Mouse (Mus musculus) testis, postnatal 14 days (tissue): ENCODE data around the gene Theg.

Source experiments
- DNase-seq: peaks from one replicate; pipeline ENCODE4 v3.0.0; 2021; ENCODE audit warnings: low spot score

Theg gene

GRCm38 (mm10) chr10:79587061-79587751, at the start of gene Theg:
Gene Theg (minus strand): TSS chr10:79587331.
- DNase-seq: no peak

GRCm38 (mm10) chr10:79636287-79636686, 49.2 kb upstream of the Theg start:
- DNase-seq: no peak

GRCm38 (mm10) chr10:79633006-79633777, 46.1 kb upstream of the Theg start:
- DNase-seq: peak; percentile 60

- DNase-seq: no peak
Measured at GRCm38 (mm10) chr10:79631432-79631831, 44.3 kb upstream of the Theg start.

- DNase-seq: no peak
Measured at GRCm38 (mm10) chr10:79628377-79628776, 41.2 kb upstream of the Theg start.

GRCm38 (mm10) chr10:79626156-79626555, 39.0 kb upstream of the Theg start:
- DNase-seq: no peak

GRCm38 (mm10) chr10:79625398-79625797, 38.3 kb upstream of the Theg start:
- no peak for DNase-seq

- DNase-seq: no peak
Measured at GRCm38 (mm10) chr10:79623950-79624349, 36.8 kb upstream of the Theg start.

- DNase-seq: no peak
Measured at GRCm38 (mm10) chr10:79616376-79616775, 29.2 kb upstream of the Theg start.

- DNase-seq: no peak
Measured at GRCm38 (mm10) chr10:79615860-79616259, 28.7 kb upstream of the Theg start.

- DNase-seq: no peak
Measured at GRCm38 (mm10) chr10:79614305-79614643, 27.1 kb upstream of the Theg start.

GRCm38 (mm10) chr10:79613578-79614304, 26.6 kb upstream of the Theg start, which contains the start of gene C2cd4c:
Gene C2cd4c (minus strand): TSS chr10:79614025.
- DNase-seq: peak; percentile 82

- no peak for DNase-seq
Measured at GRCm38 (mm10) chr10:79612192-79613135, 25.3 kb upstream of the Theg start.

- DNase-seq: no peak
Measured at GRCm38 (mm10) chr10:79611296-79611695, 24.2 kb upstream of the Theg start.

- no peak for DNase-seq
Measured at GRCm38 (mm10) chr10:79609276-79609675, 22.1 kb upstream of the Theg start.

GRCm38 (mm10) chr10:79607892-79608291, 20.8 kb upstream of the Theg start:
- no peak for DNase-seq

GRCm38 (mm10) chr10:79606537-79606936, 19.4 kb upstream of the Theg start:
- DNase-seq: no peak

- DNase-seq: no peak
Measured at GRCm38 (mm10) chr10:79597936-79598230, 10.8 kb upstream of the Theg start.

- DNase-seq: no peak
Measured at GRCm38 (mm10) chr10:79597051-79597935, 10.2 kb upstream of the Theg start.

GRCm38 (mm10) chr10:79595590-79595929, 8.4 kb upstream of the Theg start:
- no peak for DNase-seq
